Mouse (Mus musculus): ENCODE measurements around the gene Cic.

Gene Cic

GRCm38 (mm10) chr7:25270652-25271633 lies 3.4 kb downstream of the Cic start:
- peak in 1 of 2 experiments; percentile 26 for DNase-seq

- peak in 1 of 2 experiments; percentile 19 for DNase-seq
These were observed 4.3 kb downstream of the Cic start for GRCm38 (mm10) chr7:25271651-25272444.

- peak in 1 of 2 experiments; percentile 20 for DNase-seq
These were observed 5.1 kb downstream of the Cic start for GRCm38 (mm10) chr7:25272445-25273258.

GRCm38 (mm10) chr7:25273259-25274241 lies 6.0 kb downstream of the Cic start:
- DNase-seq, result peak in 1 of 2 experiments; percentile 47

GRCm38 (mm10) chr7:25274571-25274970 lies 7.1 kb downstream of the Cic start:
- no peak for DNase-seq

- DNase-seq, result no peak
These were observed 7.5 kb downstream of the Cic start for GRCm38 (mm10) chr7:25274996-25275395.

GRCm38 (mm10) chr7:25275555-25276298 lies 8.2 kb downstream of the Cic start:
- no peak for DNase-seq

- DNase-seq, result no peak
These were observed 9.9 kb downstream of the Cic start for GRCm38 (mm10) chr7:25277405-25277804.

GRCm38 (mm10) chr7:25277998-25278340 lies 10.5 kb downstream of the Cic start:
- DNase-seq, result no peak

- peak; percentile 87 to 88 for DNase-seq
These were observed 11.0 kb downstream of the Cic start for GRCm38 (mm10) chr7:25278341-25279075.

GRCm38 (mm10) chr7:25279076-25279860 lies 11.8 kb downstream of the Cic start:
- peak; percentile 94 to 96 for DNase-seq

GRCm38 (mm10) chr7:25279861-25280791 lies 12.6 kb downstream of the Cic start:
- peak; percentile 54 to 60 for DNase-seq

GRCm38 (mm10) chr7:25281166-25281733 lies 13.7 kb downstream of the Cic start:
- no peak for DNase-seq

- DNase-seq, result peak; percentile 98
These were observed 14.5 kb downstream of the Cic start for GRCm38 (mm10) chr7:25281734-25282601.

GRCm38 (mm10) chr7:25282731-25283211 lies 15.3 kb downstream of the Cic start:
- peak; percentile 63 to 68 for DNase-seq

- peak in 1 of 2 experiments; percentile 34 for DNase-seq
These were observed 16.1 kb downstream of the Cic start for GRCm38 (mm10) chr7:25283637-25284036.

Data from cerebellum, postnatal 14 days (tissue).